ENCODE assay signal across 18 mouse cellular contexts in the genomic region with DNA sequence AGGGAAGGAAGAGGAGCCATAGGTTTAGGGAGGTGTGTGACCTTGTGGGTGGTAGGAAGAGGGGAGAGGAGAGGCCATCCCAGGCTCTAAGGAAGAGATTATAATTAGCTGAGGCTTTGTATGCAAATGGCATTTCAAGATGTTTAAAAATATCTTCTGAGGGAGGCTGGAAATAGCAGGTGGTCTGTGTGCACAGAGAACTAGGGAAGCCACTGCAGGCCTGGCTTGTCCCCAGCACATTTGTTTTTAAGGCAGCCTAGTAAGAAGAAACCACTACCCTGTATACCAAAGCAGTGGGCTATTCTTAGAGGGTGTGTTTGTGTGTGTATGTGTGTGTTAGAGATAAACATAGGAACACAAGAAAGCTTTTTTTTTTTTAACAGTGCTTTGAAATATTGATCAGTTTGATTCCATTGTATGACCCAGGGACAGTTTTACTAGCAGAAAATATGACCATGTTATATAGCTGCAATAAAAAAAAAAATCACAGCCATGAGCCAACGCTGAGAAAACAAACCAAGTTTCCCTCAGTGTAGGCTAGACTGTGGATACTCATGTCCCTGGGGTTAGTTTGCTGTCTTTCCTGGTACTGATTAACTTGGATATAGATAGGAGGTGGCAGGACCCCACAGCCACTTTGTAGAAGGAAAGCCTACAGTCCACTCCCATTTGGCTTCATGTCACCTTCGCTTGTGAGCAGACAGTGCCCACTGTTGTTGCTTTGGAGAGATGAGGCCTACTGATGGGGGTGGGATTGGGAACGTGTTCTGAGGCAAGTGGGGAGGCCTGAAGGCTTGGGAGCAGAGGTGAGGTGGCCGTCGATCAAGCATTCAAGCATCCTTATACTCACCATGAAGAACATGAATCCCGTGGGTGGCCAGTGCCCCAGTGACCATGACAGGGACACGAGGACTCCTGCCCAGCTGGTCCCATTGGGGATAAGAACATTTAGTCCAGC. TPM values are rescaled to one million over a fixed set of nuclear protein-coding genes. Genes with fewer than 3 reads are reported as not detected.
DNase-seq lines count a peak whose midpoint lies in the region; ATAC-seq and TF ChIP-seq lines count a peak whose summit lies in the region.
"Had no signal": no experiment of that assay in that cellular context is flagged by ENCODE, and none has a peak within 500 bp of the region (broad histone marks: within the 10 kb centered on the region; RNA-seq: fewer than 3 reads in every experiment).

No protein-coding gene starts in this region.

- no peaks in the 10 kb centered on the region for H3K27me3 ChIP-seq in heart, embryonic 14.5 days (ENCODE audit: control insufficient read depth, insufficient read depth, low read length)
- H3K27me3 ChIP-seq in liver, embryonic 11.5 days (replicated peaks; ENCODE audit: control insufficient read depth, insufficient read depth, low read length) = no peaks in the 10 kb centered on the region
- H3K27me3 ChIP-seq in intestine, embryonic 16.5 days (replicated peaks; ENCODE audit: control insufficient read depth, insufficient read depth, low read length) = no peaks in the 10 kb centered on the region
- no peaks in the 10 kb centered on the region for H3K27me3 ChIP-seq in neural tube, embryonic 14.5 days (ENCODE audit: control insufficient read depth, insufficient read depth, low read length)
- no peaks in the 10 kb centered on the region for H3K27me3 ChIP-seq in thymus, adult 2 months (ENCODE audit: control insufficient read depth, insufficient read depth, low read length)
- H3K27me3 ChIP-seq: embryonic facial prominence, embryonic 15.5 days; forebrain, embryonic 13.5 days had no signal

- no peak for TF ChIP-seq CTCF in thymus, adult 2 months (IDR thresholded peaks at IDR 0.05; ENCODE audit: borderline replicate concordance, control insufficient read depth, extremely low read depth, insufficient read depth, low read length, poor library complexity)

- intact Hi-C loops in heart, postnatal 14 days (cut with DNase I) = no loop called here

- peaks cover 12 to 24% of the 10 kb centered on the region in 2 experiments for H3K4me1 ChIP-seq in heart, embryonic 14.5 days (ENCODE audit: control insufficient read depth in 2 of 2, insufficient read depth in 2 of 2, low read length in 2 of 2)
- no peaks in the 10 kb centered on the region; the same call in 1 of the 2 replicates for H3K4me1 ChIP-seq in liver, embryonic 11.5 days (replicated peaks; ENCODE audit: control insufficient read depth, insufficient read depth, low read length)
- peaks cover 24% of the 10 kb centered on the region for H3K4me1 ChIP-seq in intestine, embryonic 16.5 days (ENCODE audit: control insufficient read depth, insufficient read depth, low read length)
- peaks cover 10% of the 10 kb centered on the region; the same call in 1 of the 2 replicates for H3K4me1 ChIP-seq in neural tube, embryonic 14.5 days (ENCODE audit: control insufficient read depth, insufficient read depth, low read length)
- no peaks in the 10 kb centered on the region for H3K4me1 ChIP-seq in thymus, adult 2 months (replicated peaks; ENCODE audit: control insufficient read depth, insufficient read depth, low read length)
- H3K4me1 ChIP-seq: megakaryocyte, embryonic 14.5 days had no signal

- 0 out of 2 replicates have a peak overlapping the region, but pooled peaks have one; percentile 13 for H3K9ac ChIP-seq in heart, embryonic 14.5 days (ENCODE audit: low read length)
- H3K9ac ChIP-seq in liver, embryonic 11.5 days (ENCODE audit: low read depth, low read length) = no peak overlapping the region
- no peak overlapping the region for H3K9ac ChIP-seq in intestine, embryonic 16.5 days (ENCODE audit: low read depth, low read length)
- H3K9ac ChIP-seq in neural tube, embryonic 14.5 days (replicated peaks; ENCODE audit: low read depth, low read length) = no peak overlapping the region
- H3K9ac ChIP-seq: embryonic facial prominence, embryonic 15.5 days; forebrain, embryonic 13.5 days had no signal

- no peak for TF ChIP-seq POLR2A in thymus, adult 2 months (IDR thresholded peaks at IDR 0.05; ENCODE audit: control insufficient read depth, extremely low read depth, insufficient read depth, low read length, poor library complexity)

- no peak overlapping the region for H3K4me2 ChIP-seq in heart, embryonic 14.5 days (ENCODE audit: low read length)
- no peak overlapping the region for H3K4me2 ChIP-seq in liver, embryonic 11.5 days
- no peak overlapping the region for H3K4me2 ChIP-seq in intestine, embryonic 16.5 days (ENCODE audit: low read depth, low read length)
- H3K4me2 ChIP-seq in neural tube, embryonic 14.5 days (ENCODE audit: low read depth, low read length) = no peak overlapping the region
- H3K4me2 ChIP-seq: embryonic facial prominence, embryonic 15.5 days; forebrain, embryonic 13.5 days had no signal

- no peaks in the 10 kb centered on the region for H3K9me3 ChIP-seq in heart, embryonic 14.5 days (ENCODE audit: control insufficient read depth, low read length)
- no peaks in the 10 kb centered on the region for H3K9me3 ChIP-seq in liver, embryonic 11.5 days (ENCODE audit: control insufficient read depth, low read length)
- no peaks in the 10 kb centered on the region for H3K9me3 ChIP-seq in intestine, embryonic 16.5 days (ENCODE audit: control insufficient read depth, low read length)
- no peaks in the 10 kb centered on the region for H3K9me3 ChIP-seq in neural tube, embryonic 14.5 days (ENCODE audit: control insufficient read depth, low read length)
- H3K9me3 ChIP-seq: embryonic facial prominence, embryonic 15.5 days; forebrain, embryonic 13.5 days had no signal

- peak overlapping the region; percentile 56 to 66 for H3K27ac ChIP-seq in heart, embryonic 14.5 days (replicated peaks in 1 of 2; ENCODE audit: control insufficient read depth in 1 of 2, insufficient read depth in 1 of 2, low read depth in 2 of 2, low read length in 2 of 2)
- no peak overlapping the region for H3K27ac ChIP-seq in liver, embryonic 11.5 days (ENCODE audit: low read depth, low read length)
- H3K27ac ChIP-seq in intestine, embryonic 16.5 days (ENCODE audit: low read length) = peak overlapping the region; percentile 51
- peak overlapping the region; percentile 39; the same call in 1 of the 2 replicates for H3K27ac ChIP-seq in neural tube, embryonic 14.5 days (ENCODE audit: low read depth, low read length)
- no peak overlapping the region for H3K27ac ChIP-seq in thymus, adult 2 months (ENCODE audit: control insufficient read depth, insufficient read depth, low read length)
- H3K27ac ChIP-seq: embryonic facial prominence, embryonic 15.5 days; forebrain, embryonic 13.5 days; gastrocnemius, adult 2 months had no signal

- 70% methylated on average over 7 of the region's 7 CpGs for WGBS in heart, embryonic 14.5 days
- WGBS in liver, embryonic 11.5 days = 70% methylated on average over 7 of the region's 7 CpGs
- WGBS in intestine, embryonic 16.5 days = 55% methylated on average over 7 of the region's 7 CpGs
- WGBS in neural tube, embryonic 14.5 days = 75% methylated on average over 7 of the region's 7 CpGs
- WGBS in thymus, adult 2 months = 88% methylated on average over 7 of the region's 7 CpGs

- H3K36me3 ChIP-seq in heart, embryonic 14.5 days (ENCODE audit: control insufficient read depth, insufficient read depth, low read length) = no peaks in the 10 kb centered on the region
- no peaks in the 10 kb centered on the region for H3K36me3 ChIP-seq in liver, embryonic 11.5 days (ENCODE audit: control insufficient read depth, insufficient read depth, low read length)
- no peaks in the 10 kb centered on the region for H3K36me3 ChIP-seq in intestine, embryonic 16.5 days (ENCODE audit: control insufficient read depth, insufficient read depth, low read length)
- no peaks in the 10 kb centered on the region for H3K36me3 ChIP-seq in neural tube, embryonic 14.5 days (ENCODE audit: control insufficient read depth, insufficient read depth, low read length)
- H3K36me3 ChIP-seq in thymus, adult 2 months (ENCODE audit: control insufficient read depth, insufficient read depth, low read length) = no peaks in the 10 kb centered on the region
- H3K36me3 ChIP-seq: embryonic facial prominence, embryonic 15.5 days had no signal

- peak; percentile 49; the same call in 1 of the 2 replicates for ATAC-seq in heart, embryonic 14.5 days (ENCODE audit: insufficient number of reproducible peaks, insufficient read depth, low FRiP score, low read depth)
- 0 out of 2 replicates have a peak, but pooled peaks have one; percentile 29 for ATAC-seq in liver, embryonic 11.5 days (replicated peaks; ENCODE audit: low FRiP score)
- ATAC-seq in intestine, embryonic 16.5 days = peak; percentile 89
- ATAC-seq in neural tube, embryonic 14.5 days (ENCODE audit: low read depth) = peak; percentile 9; the same call in 1 of the 2 replicates
- ATAC-seq: forebrain, embryonic 13.5 days; hindbrain, embryonic 16.5 days had no signal

- no peak for DNase-seq in heart, postnatal 14 days
- DNase-seq in liver, embryonic 11.5 days (ENCODE audit: low spot score) = peak; percentile 26
- DNase-seq in liver = no peak
- DNase-seq in thymus, postnatal 14 days = no peak
- no peak for DNase-seq in thymus, adult 2 months
- DNase-seq: adrenal gland, postnatal 36 days; cerebellum, adult 11-12 months; gastrocnemius, adult 2 months; lung, adult 18-20 months; thymus, postnatal 36 days had no signal

- H3K4me3 ChIP-seq in heart, embryonic 14.5 days (ENCODE audit: control insufficient read depth in 1 of 2, insufficient read depth in 1 of 2, low read depth in 1 of 2, low read length in 2 of 2) = no peak overlapping the region
- no peak overlapping the region for H3K4me3 ChIP-seq in liver, embryonic 11.5 days (ENCODE audit: low read depth, low read length)
- H3K4me3 ChIP-seq in intestine, embryonic 16.5 days (ENCODE audit: low read length) = no peak overlapping the region
- no peak overlapping the region for H3K4me3 ChIP-seq in neural tube, embryonic 14.5 days (ENCODE audit: low read depth, low read length)
- no peak overlapping the region for H3K4me3 ChIP-seq in thymus, adult 2 months (ENCODE audit: control insufficient read depth, insufficient read depth, low read length)
- H3K4me3 ChIP-seq: embryonic facial prominence, embryonic 15.5 days; forebrain, embryonic 13.5 days; gastrocnemius, adult 2 months; megakaryocyte, embryonic 14.5 days had no signal

RNA-seq across cellular contexts. Expression of gene Zfp618, which starts 41.1 kb away (rescaled TPM):
- 8.9 and 9.6 TPM in 2 replicates for polyA plus RNA-seq in heart, embryonic 14.5 days (2014; fragmentation: Nextera tagmentation; extraction: Ambion mirVana)
- total RNA-seq in heart, postnatal 14 days (2021) = 1 to 10 TPM; 1.6 to 1.8 TPM
- polyA plus RNA-seq in liver, embryonic 11.5 days (2014; fragmentation: Nextera tagmentation; extraction: Ambion mirVana) = 9.8 and 12.9 TPM in 2 replicates
- 15.0 and 15.3 TPM in 2 replicates for polyA plus RNA-seq in intestine, embryonic 16.5 days (2015; fragmentation: Nextera tagmentation; extraction: Ambion mirVana)
- polyA plus RNA-seq in neural tube, embryonic 14.5 days (2014; fragmentation: Nextera tagmentation; extraction: Ambion mirVana) = 30.2 and 32.7 TPM in 2 replicates
- polyA plus RNA-seq in thymus, adult 2 months (2012; rRNA removed) = 1.1 and 1.9 TPM in 2 replicates
- total RNA-seq: MEL had no signal

Comparison
In these comparisons a context has a peak if more than half of its experiments do, and no peak if none do; other contexts are left out.
1. ATAC-seq: peak in every context shown above with its lines; median percentile 89 in intestine, embryonic 16.5 days; 49 in heart, embryonic 14.5 days; 29 in liver, embryonic 11.5 days; 9 in neural tube, embryonic 14.5 days.
2. H3K27ac ChIP-seq: peak in heart, embryonic 14.5 days (2 of 2), intestine, embryonic 16.5 days (single experiment) and neural tube, embryonic 14.5 days (single experiment); none in liver, embryonic 11.5 days (single experiment) and thymus, adult 2 months (single experiment).